Mouse (Mus musculus) kidney, embryonic 14.5 days (tissue): ENCODE data around the gene Tent4a. TPM values are rescaled to one million over a fixed set of nuclear protein-coding genes. Genes with fewer than 3 reads are reported as not detected.
A peak's percentile ranks its signal among the peaks of the same experiment; 100 is the strongest.
"Not testable (repeated sequence)": the region's sequence is repeated elsewhere in the genome, so short reads cannot be mapped to it uniquely, and the experiment has no call there.

Experiments used
- ATAC-seq: fragments of 200-750 bp; cut with Nextera tagmentation; 2 replicates; pipeline ENCODE4 v1.8.0; 2017; ENCODE audit warnings: moderate number of reproducible peaks, mild to moderate bottlenecking, moderate TSS enrichment, moderate library complexity; ENCODE audit not compliant: low FRiP score, low TSS enrichment
- H3K27ac ChIP-seq: fragments of 300-500 bp; sonication (generic); 2 replicates; pipeline ENCODE4 v1.5.1; 2014; ENCODE audit warnings: low read depth, mild to moderate bottlenecking, low read length, moderate library complexity, mixed read lengths
- H3K27me3 ChIP-seq: fragments of 300-500 bp; sonication (generic); 2 replicates; pipeline ENCODE4 v1.6.1; 2014; ENCODE audit warnings: mild to moderate bottlenecking, low read length; ENCODE audit not compliant: control insufficient read depth, insufficient read depth
- H3K36me3 ChIP-seq: fragments of 300-500 bp; sonication (generic); 2 replicates; pipeline ENCODE4 v1.6.1; 2014; ENCODE audit warnings: low read length, mixed read lengths; ENCODE audit not compliant: control insufficient read depth, insufficient read depth
- H3K4me1 ChIP-seq: fragments of 300-500 bp; sonication (generic); 2 replicates; pipeline ENCODE4 v1.6.1; 2014; ENCODE audit warnings: low read length, mixed read lengths; ENCODE audit not compliant: control insufficient read depth, insufficient read depth
- H3K4me2 ChIP-seq: fragments of 300-500 bp; sonication (generic); replicated peaks from 2 replicates; pipeline ENCODE4 v1.6.1; 2014; ENCODE audit warnings: low read depth, mild to moderate bottlenecking, low read length
- H3K4me3 ChIP-seq: fragments of 300-500 bp; sonication (generic); 2 replicates; pipeline ENCODE4 v1.5.1; 2014; ENCODE audit warnings: mild to moderate bottlenecking, low read length
- H3K9ac ChIP-seq: fragments of 300-500 bp; sonication (generic); 2 replicates; pipeline ENCODE4 v1.6.1; 2014; ENCODE audit warnings: low read depth, mild to moderate bottlenecking, low read length, moderate library complexity
- H3K9me3 ChIP-seq: fragments of 300-500 bp; sonication (generic); 2 replicates; pipeline ENCODE4 v1.6.1; 2016; ENCODE audit warnings: low read length; ENCODE audit not compliant: control insufficient read depth
- WGBS: fragments of 180-500 bp; shearing (Covaris S2); extraction: QIAGEN DNeasy Blood & Tissue Kit; methylation state at CpG from one replicate; pipeline ENCODE4 v1.1.7; 2014; 5-methylcytosine and 5-hydroxymethylcytosine counted together
- polyA plus RNA-seq: library from polyadenylated mRNA; unstranded; fragments of >200 nt; fragmentation: Nextera tagmentation; extraction: Ambion mirVana; gene quantifications from 2 replicates; pipeline ENCODE4 v1.2.1, GENCODE M21; 2014

Gene Tent4a
- 8.3 and 8.6 TPM in 2 replicates for polyA plus RNA-seq

- Histone ChIP-seq H3K27me3 (no peaks in the 10 kb centered on the region), H3K9ac (peak within 1 kb of the TSS; percentile 93), H3K9me3 (no peaks in the 10 kb centered on the region), H3K4me1 (peaks cover 32% of the 10 kb centered on the region), H3K4me2 (peak within 1 kb of the TSS; percentile 91), H3K36me3 (peaks cover 9% of the 10 kb centered on the region; the same call in 1 of the 2 replicates), H3K4me3 (peak within 1 kb of the TSS; percentile 89), H3K27ac (peak within 1 kb of the TSS; percentile 93)
- ATAC-seq: peak; percentile 89
- 0% methylated on average over 18 of the region's 57 CpGs for WGBS
These were observed at the start of gene Tent4a for GRCm38 (mm10) chr13:69534334-69534653. Gene Tent4a (minus strand): TSS chr13:69534617.

- Histone ChIP-seq H3K27ac (no peak overlapping the region), H3K9me3 (no peaks in the 10 kb centered on the region), H3K4me3 (no peak overlapping the region), H3K4me1 (no peaks in the 10 kb centered on the region), H3K36me3 (no peaks in the 10 kb centered on the region), H3K9ac (no peak overlapping the region), H3K27me3 (no peaks in the 10 kb centered on the region), H3K4me2 (no peak overlapping the region)
- 94% methylated on average over 6 of the region's 6 CpGs for WGBS
- no peak for ATAC-seq
These were observed 49.2 kb upstream of the Tent4a start for GRCm38 (mm10) chr13:69583591-69583990.

GRCm38 (mm10) chr13:69582411-69582810, 48.0 kb upstream of the Tent4a start:
- 79% methylated on average over 6 of the region's 6 CpGs for WGBS
- ATAC-seq: no peak
- Histone ChIP-seq H3K4me1 (no peaks in the 10 kb centered on the region), H3K27ac (no peak overlapping the region), H3K9me3 (no peaks in the 10 kb centered on the region), H3K4me3 (no peak overlapping the region), H3K9ac (no peak overlapping the region), H3K27me3 (no peaks in the 10 kb centered on the region), H3K36me3 (no peaks in the 10 kb centered on the region), H3K4me2 (no peak overlapping the region)

- Histone ChIP-seq H3K27me3 (no peaks in the 10 kb centered on the region), H3K4me2 (no peak overlapping the region)
- 81% methylated on average over 16 of the region's 16 CpGs for WGBS
These were observed 42.9 kb upstream of the Tent4a start for GRCm38 (mm10) chr13:69577181-69577834.

GRCm38 (mm10) chr13:69576676-69577075, 42.3 kb upstream of the Tent4a start:
- no peak overlapping the region for H3K4me2 ChIP-seq
- WGBS: 64% methylated on average over 11 of the region's 11 CpGs
- H3K36me3 ChIP-seq: no peaks in the 10 kb centered on the region
- no peaks in the 10 kb centered on the region for H3K27me3 ChIP-seq
- ATAC-seq: no peak
- H3K9ac ChIP-seq: no peak overlapping the region
- H3K4me1 ChIP-seq: no peaks in the 10 kb centered on the region
- no peak overlapping the region for H3K4me3 ChIP-seq
- H3K9me3 ChIP-seq: no peaks in the 10 kb centered on the region
- H3K27ac ChIP-seq: no peak overlapping the region

More at GRCm38 (mm10) chr13:69577181-69577834, 42.9 kb upstream of the Tent4a start:
- Histone ChIP-seq H3K9ac (no peak overlapping the region), H3K27ac (no peak overlapping the region), H3K36me3 (no peaks in the 10 kb centered on the region), H3K4me3 (no peak overlapping the region), H3K4me1 (no peaks in the 10 kb centered on the region), H3K9me3 (no peaks in the 10 kb centered on the region)
- ATAC-seq: no peak

- Histone ChIP-seq H3K27ac (no peak overlapping the region), H3K4me2 (no peak overlapping the region), H3K9ac (no peak overlapping the region), H3K9me3 (no peaks in the 10 kb centered on the region), H3K4me1 (no peaks in the 10 kb centered on the region), H3K36me3 (no peaks in the 10 kb centered on the region), H3K27me3 (no peaks in the 10 kb centered on the region), H3K4me3 (no peak overlapping the region)
- ATAC-seq: no peak
- WGBS: 93% methylated on average over 3 of the region's 3 CpGs
These were observed 38.2 kb upstream of the Tent4a start for GRCm38 (mm10) chr13:69572594-69572993.

GRCm38 (mm10) chr13:69569201-69569600, 34.8 kb upstream of the Tent4a start:
- 85% methylated on average over 9 of the region's 9 CpGs for WGBS

GRCm38 (mm10) chr13:69565401-69565800, 31.0 kb upstream of the Tent4a start:
- H3K27me3 ChIP-seq, H3K9ac ChIP-seq, H3K4me3 ChIP-seq, H3K27ac ChIP-seq, H3K4me1 ChIP-seq, H3K9me3 ChIP-seq, ATAC-seq, H3K36me3 ChIP-seq, H3K4me2 ChIP-seq: not testable (repeated sequence)
- 92% methylated on average over 4 of the region's 4 CpGs for WGBS

More at GRCm38 (mm10) chr13:69569201-69569600, 34.8 kb upstream of the Tent4a start:
- Histone ChIP-seq H3K4me1 (no peaks in the 10 kb centered on the region), H3K9ac (no peak overlapping the region), H3K9me3 (no peaks in the 10 kb centered on the region), H3K27me3 (no peaks in the 10 kb centered on the region), H3K4me2 (no peak overlapping the region), H3K4me3 (no peak overlapping the region), H3K27ac (no peak overlapping the region), H3K36me3 (no peaks in the 10 kb centered on the region)
- no peak for ATAC-seq

GRCm38 (mm10) chr13:69564573-69564972, 30.2 kb upstream of the Tent4a start:
- Histone ChIP-seq H3K4me2 (no peak overlapping the region), H3K36me3 (no peaks in the 10 kb centered on the region), H3K27me3 (no peaks in the 10 kb centered on the region), H3K9me3 (no peaks in the 10 kb centered on the region), H3K9ac (no peak overlapping the region), H3K4me1 (no peaks in the 10 kb centered on the region; the same call in 1 of the 2 replicates), H3K27ac (no peak overlapping the region), H3K4me3 (no peak overlapping the region)
- no peak for ATAC-seq
